Mouse (Mus musculus): ENCODE results near the gene Abl1. TPM values are rescaled to one million over a fixed set of nuclear protein-coding genes. Genes with fewer than 3 reads are reported as not detected.

Abl1 gene
- total RNA-seq, 2 experiments from 2014 or later: 56.8 to 65.5 TPM

GRCm38 (mm10) chr2:31681731-31682235 is 6.4 kb upstream of the Abl1 start:
- intact Hi-C loops (cut with DNase I): loop anchor here (2.0 to 10.0 kb wide), 2 partner anchors 165 to 453 kb away; partner anchors contain the start of gene Fibcd1
- no peak for DNase-seq

DNA sequence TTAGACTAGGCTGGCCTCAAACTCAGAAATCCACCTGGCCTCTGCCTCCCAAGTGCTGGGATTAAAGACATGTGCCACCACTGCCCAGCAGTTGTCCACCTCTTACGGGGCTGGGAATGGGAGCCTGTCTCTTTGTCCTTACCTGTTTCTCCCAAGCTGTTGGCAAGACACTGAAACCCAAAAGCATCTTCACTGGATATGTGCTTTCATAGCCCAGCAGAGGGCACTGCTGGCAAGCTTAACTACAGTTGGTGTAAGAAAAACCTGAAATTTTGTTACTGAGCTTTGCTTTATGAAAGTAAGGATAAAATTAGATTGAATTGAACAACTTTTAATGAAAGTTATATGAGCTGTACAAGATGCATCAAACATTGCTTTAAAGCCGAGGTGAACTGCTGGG is 4.5 kb upstream of the Abl1 start:
- DNase-seq: peak; percentile 63 to 79
- intact Hi-C loops (cut with DNase I): loop anchor here (1.0 to 10.0 kb wide), 3 partner anchors 163 to 451 kb away; partner anchors contain the start of gene Fibcd1

GRCm38 (mm10) chr2:31689045-31689444 is 869 bp downstream of the Abl1 start:
- peak in 1 of 2 experiments; percentile 39 for DNase-seq
- intact Hi-C loops (cut with DNase I): loop anchor here (10.0 kb wide), 1 partner anchor 446 kb away; no protein-coding TSS in a partner anchor

DNA sequence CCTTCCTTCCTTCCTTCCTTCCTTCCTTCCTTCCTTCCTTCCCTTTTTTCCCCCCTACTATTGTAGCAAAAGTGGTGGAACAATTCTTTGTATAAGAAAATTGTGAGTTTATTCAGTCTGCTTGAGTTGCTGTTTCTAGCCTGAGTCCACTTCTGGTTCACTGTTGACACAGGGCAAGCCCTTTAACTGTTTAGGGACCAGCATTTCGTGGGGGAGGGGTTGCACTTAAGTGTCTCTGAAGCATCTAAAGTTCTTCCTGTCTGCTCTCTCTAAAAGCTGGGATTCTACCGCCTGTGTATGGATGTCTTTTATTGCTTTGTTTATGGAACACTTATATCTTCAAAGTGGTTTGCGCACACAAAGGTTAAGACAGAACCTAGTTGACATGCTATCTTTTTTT is 1.9 kb downstream of the Abl1 start:
- DNase-seq: peak in 1 of 2 experiments; percentile 34
- intact Hi-C loops (cut with DNase I): no loop called here

- intact Hi-C loops (cut with DNase I): no loop called here
- DNase-seq: no peak
Measured at GRCm38 (mm10) chr2:31698209-31698608, 10.0 kb downstream of the Abl1 start.

GRCm38 (mm10) chr2:31700545-31701446 is 12.6 kb downstream of the Abl1 start:
- intact Hi-C loops (cut with DNase I): no loop called here
- peak in 1 of 2 experiments; percentile 20 for DNase-seq

DNA sequence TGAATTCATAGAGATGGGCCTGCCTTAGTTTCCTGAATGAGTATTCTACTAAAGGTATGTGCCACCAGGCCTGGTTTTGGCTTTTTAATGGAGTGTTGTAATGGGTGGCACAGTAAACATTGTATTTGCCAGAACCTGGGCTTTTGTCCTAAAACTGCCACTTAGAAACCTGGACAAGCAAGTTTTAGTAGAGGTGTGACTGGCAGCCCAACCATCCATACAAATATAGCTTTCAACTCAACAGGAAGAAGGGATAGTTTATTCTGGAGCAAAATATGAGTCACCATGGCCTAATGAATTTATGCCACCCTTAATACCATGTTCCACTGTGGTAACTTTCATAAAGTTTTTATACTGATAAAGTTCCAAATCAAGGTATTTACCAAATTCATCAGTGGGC is 15.1 kb downstream of the Abl1 start:
- intact Hi-C loops (cut with DNase I): no loop called here
- no peak for DNase-seq

- DNase-seq: no peak
Measured at GRCm38 (mm10) chr2:31705914-31706313, 17.7 kb downstream of the Abl1 start.

GRCm38 (mm10) chr2:31706531-31706930 is 18.4 kb downstream of the Abl1 start:
- no peak for DNase-seq
- intact Hi-C loops (cut with DNase I): no loop called here

More at GRCm38 (mm10) chr2:31705914-31706313, 17.7 kb downstream of the Abl1 start:
- intact Hi-C loops (cut with DNase I): no loop called here

- DNase-seq: no peak
- intact Hi-C loops (cut with DNase I): no loop called here
Measured at GRCm38 (mm10) chr2:31712716-31713115, 24.5 kb downstream of the Abl1 start.

GRCm38 (mm10) chr2:31713813-31714212 is 25.6 kb downstream of the Abl1 start:
- intact Hi-C loops (cut with DNase I): no loop called here
- DNase-seq: no peak

GRCm38 (mm10) chr2:31714780-31715179 is 26.6 kb downstream of the Abl1 start:
- intact Hi-C loops (cut with DNase I): no loop called here

DNA sequence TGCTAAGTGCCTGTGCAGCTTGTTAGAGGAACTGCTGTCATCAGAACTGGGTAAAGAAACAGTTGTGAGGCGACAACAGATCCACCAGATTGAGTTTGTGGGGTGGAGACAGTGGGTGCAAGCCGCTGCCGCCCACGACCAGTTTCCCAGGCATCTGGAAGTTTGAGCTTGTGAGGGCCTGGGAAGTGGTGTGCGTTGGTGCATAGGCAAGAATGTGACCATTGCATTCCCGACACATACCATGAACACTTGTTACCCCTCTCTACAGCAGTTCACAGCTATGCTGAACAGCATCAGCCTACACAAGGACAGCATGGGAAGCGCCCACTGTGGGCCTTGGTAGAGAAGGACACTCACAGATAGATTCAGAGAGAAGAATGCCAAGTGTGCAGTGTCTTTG is 27.8 kb downstream of the Abl1 start:
- no peak for DNase-seq
- intact Hi-C loops (cut with DNase I): no loop called here

More at GRCm38 (mm10) chr2:31714780-31715179, 26.6 kb downstream of the Abl1 start:
- no peak for DNase-seq

- intact Hi-C loops (cut with DNase I): no loop called here
Measured at GRCm38 (mm10) chr2:31719202-31719880, 31.2 kb downstream of the Abl1 start.

DNA sequence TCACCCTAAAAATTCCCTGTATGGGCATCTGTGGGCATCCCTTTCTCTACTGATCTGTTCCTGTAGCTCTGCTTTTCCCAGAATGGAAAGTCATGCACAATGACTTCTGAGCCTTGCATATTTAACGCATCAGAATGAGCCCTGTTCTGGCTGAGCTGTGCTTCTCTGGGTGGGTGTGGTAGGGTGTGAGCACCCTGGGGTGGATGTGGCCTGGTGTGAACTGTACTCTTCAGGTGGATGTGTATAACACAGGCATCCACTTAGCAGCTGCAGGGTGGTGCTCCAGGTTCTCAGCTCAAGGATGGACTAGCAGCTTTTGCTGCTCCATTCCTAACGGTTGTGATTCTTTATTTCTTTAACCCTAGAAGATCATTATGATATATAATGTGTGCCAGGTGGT is 31.8 kb downstream of the Abl1 start:
- DNase-seq: no peak
- intact Hi-C loops (cut with DNase I): no loop called here

More at GRCm38 (mm10) chr2:31719202-31719880, 31.2 kb downstream of the Abl1 start:
- DNase-seq: no peak

- peak; percentile 21 to 36 for DNase-seq
- intact Hi-C loops (cut with DNase I): no loop called here
Measured at GRCm38 (mm10) chr2:31720783-31721182, 32.6 kb downstream of the Abl1 start.

- intact Hi-C loops (cut with DNase I): no loop called here
- DNase-seq: no peak
Measured at GRCm38 (mm10) chr2:31724730-31725490, 36.7 kb downstream of the Abl1 start.

DNA sequence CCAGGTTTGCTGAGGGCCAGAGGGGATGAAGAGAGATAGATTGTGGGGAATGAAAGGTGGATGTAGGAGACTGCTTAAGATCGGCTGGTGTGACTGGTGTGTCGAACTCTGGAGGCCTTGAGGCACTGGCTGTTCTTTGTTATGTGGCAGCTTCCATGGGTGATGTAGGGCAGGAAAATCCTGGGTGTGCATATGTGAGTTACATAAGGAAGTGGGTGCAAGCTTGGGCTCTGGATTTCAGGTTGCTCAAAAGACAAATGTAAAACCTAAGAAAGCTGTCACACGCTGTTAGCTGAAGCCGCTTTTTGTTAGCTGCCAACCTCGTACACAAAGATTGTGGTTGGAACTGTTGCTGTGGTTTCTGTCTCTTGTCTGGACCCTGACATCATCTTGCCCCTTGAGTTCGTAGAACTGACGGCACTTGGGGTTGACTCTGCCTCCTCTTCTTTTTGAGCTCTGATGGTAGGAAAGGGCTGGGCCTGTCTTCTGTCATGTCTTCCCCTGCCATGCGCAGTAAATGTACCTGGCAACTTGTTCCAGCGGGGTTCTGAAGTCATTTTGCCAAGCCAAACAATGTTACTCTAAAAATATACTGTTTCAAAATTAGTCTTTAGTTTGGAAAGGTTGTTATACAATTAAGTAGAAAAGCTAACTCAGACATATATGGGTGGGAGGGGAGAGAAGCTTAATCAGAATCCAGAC is 39.6 kb downstream of the Abl1 start:
- DNase-seq: no peak
- intact Hi-C loops (cut with DNase I): loop anchor here (2.0 kb wide), 1 partner anchor 29 kb away; no protein-coding TSS in a partner anchor

DNA sequence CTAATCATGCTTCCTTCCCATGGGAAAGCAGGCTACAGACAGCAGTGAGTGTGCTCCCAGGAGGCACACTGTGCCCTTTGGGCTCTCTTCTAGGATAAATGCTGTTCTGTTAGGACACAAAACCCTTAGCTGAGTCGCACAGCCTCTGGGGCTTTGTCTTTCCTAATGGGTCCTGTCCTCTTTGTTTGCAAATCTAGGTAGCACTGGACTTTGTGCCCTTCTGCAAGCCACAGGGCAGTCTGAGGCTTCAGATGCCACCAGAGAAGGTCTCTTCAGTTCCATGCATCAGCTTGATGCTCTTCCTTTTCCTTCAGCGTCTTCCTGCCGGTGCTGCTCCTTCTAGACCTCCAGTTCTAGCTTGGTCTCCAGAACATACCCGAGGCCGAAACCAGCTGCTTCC is 42.5 kb downstream of the Abl1 start:
- intact Hi-C loops (cut with DNase I): no loop called here
- DNase-seq: no peak

GRCm38 (mm10) chr2:31732497-31732896 is 44.3 kb downstream of the Abl1 start:
- no peak for DNase-seq
- intact Hi-C loops (cut with DNase I): no loop called here
